Mouse (Mus musculus) embryonic facial prominence, embryonic 14.5 days (tissue): ENCODE measurements around the gene Sema6c. TPM values are rescaled to one million over a fixed set of nuclear protein-coding genes. Genes with fewer than 3 reads are reported as not detected.
"Not testable (repeated sequence)": the region's sequence is repeated elsewhere in the genome, so short reads cannot be mapped to it uniquely, and the experiment has no call there.

Experiments
- ATAC-seq: fragments of 200-750 bp; cut with Nextera tagmentation; 2 replicates; pipeline ENCODE4 v1.8.0; 2017; ENCODE audit warnings: low read depth, moderate number of reproducible peaks, moderate TSS enrichment
- DNase-seq: peaks from one replicate; pipeline ENCODE4 v3.0.0-alpha.2; 2015; ENCODE audit warnings: low spot score
- H3K27ac ChIP-seq: fragments of 300-500 bp; sonication (generic); replicated peaks from 2 replicates; pipeline ENCODE4 v1.5.1; 2014; ENCODE audit warnings: low read depth, mild to moderate bottlenecking, low read length, moderate library complexity
- H3K27me3 ChIP-seq: fragments of 300-500 bp; sonication (generic); replicated peaks from 2 replicates; pipeline ENCODE4 v1.6.1; 2014; ENCODE audit warnings: low read length; ENCODE audit not compliant: control insufficient read depth, insufficient read depth
- H3K36me3 ChIP-seq: fragments of 300-500 bp; sonication (generic); 2 replicates; pipeline ENCODE4 v1.6.1; 2014; ENCODE audit warnings: low read length, mixed read lengths; ENCODE audit not compliant: control insufficient read depth, insufficient read depth
- H3K4me1 ChIP-seq: fragments of 300-500 bp; sonication (generic); 2 replicates; pipeline ENCODE4 v1.6.1; 2014; ENCODE audit warnings: antibody characterized with exemption, low read length; ENCODE audit not compliant: control insufficient read depth, insufficient read depth
- H3K4me2 ChIP-seq: fragments of 300-500 bp; sonication (generic); 2 replicates; pipeline ENCODE4 v1.6.1; 2014; ENCODE audit warnings: low read depth, mild to moderate bottlenecking, low read length, moderate library complexity, mixed read lengths
- H3K4me3 ChIP-seq: fragments of 300-500 bp; sonication (generic); 2 replicates; pipeline ENCODE4 v1.5.1; 2014; ENCODE audit warnings: low read depth, mild to moderate bottlenecking, low read length
- H3K9ac ChIP-seq: fragments of 300-500 bp; sonication (generic); 2 replicates; pipeline ENCODE4 v1.6.1; 2014; ENCODE audit warnings: low read depth, mild to moderate bottlenecking, low read length, moderate library complexity, mixed read lengths
- H3K9me3 ChIP-seq: fragments of 300-500 bp; sonication (generic); 2 replicates; pipeline ENCODE4 v1.6.1; 2016; ENCODE audit warnings: low read length; ENCODE audit not compliant: control insufficient read depth
- WGBS: fragments of 180-500 bp; shearing (Covaris S2); extraction: QIAGEN DNeasy Blood & Tissue Kit; methylation state at CpG from one replicate; pipeline ENCODE4 v1.1.7; 2014; 5-methylcytosine and 5-hydroxymethylcytosine counted together
- polyA plus RNA-seq: library from polyadenylated mRNA; unstranded; fragments of >200 nt; fragmentation: Nextera tagmentation; extraction: Ambion mirVana; gene quantifications from 2 replicates; pipeline ENCODE4 v1.2.1, GENCODE M21; 2014

Sema6c gene
- polyA plus RNA-seq, 1 experiment from 2014 or later, result 14.4 TPM

GRCm38 (mm10) chr3:95130081-95130480 lies 30.2 kb upstream of the Sema6c start:
- ATAC-seq, result no peak
- Histone ChIP-seq H3K4me3 (no peak overlapping the region), H3K27me3 (no peaks in the 10 kb centered on the region), H3K36me3 (peaks cover 14% of the 10 kb centered on the region; the same call in 1 of the 2 replicates), H3K4me2 (no peak overlapping the region), H3K9ac (no peak overlapping the region), H3K4me1 (peaks cover 6% of the 10 kb centered on the region), H3K27ac (no peak overlapping the region), H3K9me3 (no peaks in the 10 kb centered on the region)
- DNase-seq, result no peak
- 83% methylated on average over 5 of the region's 5 CpGs for WGBS

DNA sequence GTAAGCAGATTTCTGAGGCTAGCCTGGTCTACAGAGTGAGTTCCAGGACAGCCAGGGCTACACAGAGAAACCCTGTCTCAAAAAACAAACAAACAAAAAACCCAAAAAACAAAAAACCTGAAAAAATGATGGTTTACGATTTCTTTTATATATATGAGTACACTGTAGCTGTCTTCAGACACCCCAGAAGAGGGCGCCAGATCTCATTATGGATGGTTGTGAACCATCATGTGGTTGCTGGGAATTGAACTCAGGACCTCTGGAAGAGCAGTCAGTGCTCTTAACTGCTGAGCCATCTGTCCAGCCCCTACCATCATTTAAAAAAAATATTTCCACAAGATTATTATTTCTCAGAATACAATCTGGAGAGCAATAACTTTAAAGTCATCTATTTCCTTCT lies 27.9 kb upstream of the Sema6c start:
- not testable (repeated sequence) for DNase-seq, H3K9me3 ChIP-seq, H3K4me2 ChIP-seq, H3K4me3 ChIP-seq, H3K27ac ChIP-seq, ATAC-seq, H3K27me3 ChIP-seq, H3K9ac ChIP-seq
- peaks cover 11% of the 10 kb centered on the region for H3K4me1 ChIP-seq
- H3K36me3 ChIP-seq, result peaks cover 14% of the 10 kb centered on the region; the same call in 1 of the 2 replicates
- 83% methylated on average over 2 of the region's 2 CpGs for WGBS

DNA sequence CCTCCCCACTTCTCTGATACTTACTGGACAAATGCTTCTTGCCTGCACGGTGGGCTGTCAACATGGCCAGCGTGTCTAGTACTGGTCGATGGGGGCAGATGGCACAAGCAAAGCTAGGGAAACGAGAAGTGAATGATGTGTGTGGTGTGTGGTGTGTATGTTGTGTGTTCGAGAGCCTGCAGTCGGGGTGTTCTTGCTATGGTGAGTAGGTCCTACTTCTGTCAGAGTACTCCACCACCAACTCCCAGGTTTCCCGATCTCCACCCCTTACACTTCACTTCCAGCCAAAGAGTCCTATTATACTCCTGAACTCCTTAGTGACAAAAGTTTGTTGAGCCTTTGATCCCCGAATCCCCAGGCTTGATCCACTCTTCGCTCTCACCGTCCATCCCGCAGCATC lies 27.1 kb upstream of the Sema6c start:
- 52% methylated on average over 11 of the region's 11 CpGs for WGBS
- DNase-seq (no peak), ATAC-seq (peak; percentile 4; the same call in 1 of the 2 replicates)
- Histone ChIP-seq H3K4me2 (peak overlapping the region; percentile 86), H3K9me3 (no peaks in the 10 kb centered on the region), H3K4me3 (peak overlapping the region; percentile 56), H3K36me3 (peaks cover 18% of the 10 kb centered on the region; the same call in 1 of the 2 replicates), H3K4me1 (peaks cover 11% of the 10 kb centered on the region), H3K27me3 (no peaks in the 10 kb centered on the region), H3K27ac (peak overlapping the region; percentile 53), H3K9ac (peak overlapping the region; percentile 73)

GRCm38 (mm10) chr3:95133680-95134101 lies 26.6 kb upstream of the Sema6c start, which contains the start of the genes Scnm1 and Lysmd1:
TSS of gene Scnm1 (minus strand) at chr3:95134011.
TSS of gene Lysmd1 (plus strand) at chr3:95134088.
- Histone ChIP-seq H3K4me2 (peak within 1 kb of the TSS; percentile 86), H3K4me3 (peak within 1 kb of the TSS; percentile 56), H3K36me3 (peaks cover 17% of the 10 kb centered on the region; the same call in 1 of the 2 replicates), H3K9ac (peak within 1 kb of the TSS; percentile 73), H3K4me1 (peaks cover 11% of the 10 kb centered on the region), H3K27ac (peak within 1 kb of the TSS; percentile 53), H3K9me3 (no peaks in the 10 kb centered on the region), H3K27me3 (no peaks in the 10 kb centered on the region)
- peak; percentile 98 for DNase-seq
- WGBS, result 0% methylated on average over 20 of the region's 20 CpGs
- peak; percentile 94 for ATAC-seq

DNA sequence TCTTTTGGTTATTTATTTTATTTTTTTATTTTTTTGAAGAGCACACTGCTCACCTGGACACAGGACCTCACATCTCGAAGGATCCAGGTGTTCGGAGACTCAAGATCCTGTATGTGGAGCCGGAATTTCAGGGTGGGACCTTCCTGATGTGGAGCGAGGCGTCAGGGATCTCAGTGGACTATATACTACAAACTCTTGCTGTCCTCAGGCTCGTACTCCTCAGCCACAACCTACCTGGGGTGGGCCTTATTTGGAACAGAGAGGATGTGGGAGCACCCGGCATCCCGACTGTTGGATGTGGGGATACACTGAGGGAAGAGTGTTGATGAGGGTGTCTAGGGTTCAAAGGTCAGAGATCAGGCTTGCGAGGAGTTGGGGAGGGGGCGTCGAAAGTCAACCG lies 26.1 kb upstream of the Sema6c start:
- H3K4me2 ChIP-seq, H3K27ac ChIP-seq, H3K9me3 ChIP-seq, DNase-seq, H3K27me3 ChIP-seq, H3K9ac ChIP-seq: not testable (repeated sequence)
- peak; percentile 48 for ATAC-seq
- Histone ChIP-seq H3K36me3 (peaks cover 13% of the 10 kb centered on the region; the same call in 1 of the 2 replicates), H3K4me3 (peak overlapping the region; percentile 56), H3K4me1 (peaks cover 11% of the 10 kb centered on the region)
- WGBS, result no CpG with 5 or more reads among the region's 12 CpGs

- Histone ChIP-seq H3K4me3 (peak overlapping the region; percentile 37), H3K9me3 (no peaks in the 10 kb centered on the region), H3K4me1 (peaks cover 11% of the 10 kb centered on the region), H3K36me3 (peaks cover 15% of the 10 kb centered on the region; the same call in 1 of the 2 replicates), H3K27ac (no peak overlapping the region), H3K27me3 (no peaks in the 10 kb centered on the region), H3K9ac (peak overlapping the region; percentile 53; the same call in 1 of the 2 replicates), H3K4me2 (peak overlapping the region; percentile 61)
- WGBS, result 27% methylated on average over 6 of the region's 6 CpGs
- ATAC-seq (no peak), DNase-seq (peak; percentile 31)
These were observed 25.2 kb upstream of the Sema6c start for GRCm38 (mm10) chr3:95135023-95135422.

DNA sequence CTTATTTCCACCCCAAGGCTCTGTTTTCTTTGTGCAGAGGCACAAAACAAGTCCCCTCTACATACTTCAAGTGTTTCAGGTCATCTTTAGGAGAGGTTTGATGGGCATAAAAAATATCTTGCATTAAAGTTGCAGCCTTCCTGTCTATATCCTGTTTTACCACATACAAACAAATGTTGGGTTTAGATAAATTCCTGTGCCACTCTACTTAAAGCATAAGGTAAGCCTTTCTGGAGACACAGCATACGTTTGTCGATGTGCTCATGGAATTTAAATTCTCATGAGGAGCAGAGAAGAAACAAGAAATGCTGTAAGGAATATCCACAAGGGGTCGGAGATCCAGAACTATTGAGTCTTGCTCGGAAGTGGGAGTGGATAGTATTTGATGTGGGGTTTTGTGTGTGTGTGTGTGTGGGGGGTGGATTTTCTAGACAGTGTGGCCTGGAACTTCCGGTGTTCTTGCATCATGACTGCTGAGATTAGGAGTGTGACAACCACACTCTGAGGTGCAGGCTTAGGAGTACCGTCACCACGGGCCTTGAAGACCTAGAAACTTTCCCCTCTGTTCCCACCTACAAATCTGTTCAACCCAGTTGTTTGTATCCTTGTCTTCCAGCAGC lies 24.7 kb upstream of the Sema6c start:
- H3K9me3 ChIP-seq, result no peaks in the 10 kb centered on the region
- H3K27me3 ChIP-seq, result no peaks in the 10 kb centered on the region
- peak overlapping the region; percentile 53; the same call in 1 of the 2 replicates for H3K9ac ChIP-seq
- ATAC-seq (no peak), DNase-seq (no peak)
- H3K4me1 ChIP-seq, result peaks cover 11% of the 10 kb centered on the region
- H3K27ac ChIP-seq, result no peak overlapping the region
- H3K36me3 ChIP-seq, result peaks cover 16% of the 10 kb centered on the region; the same call in 1 of the 2 replicates
- peak overlapping the region; percentile 37 for H3K4me3 ChIP-seq
- 82% methylated on average over 7 of the region's 7 CpGs for WGBS
- peak overlapping the region; percentile 61 for H3K4me2 ChIP-seq

DNA sequence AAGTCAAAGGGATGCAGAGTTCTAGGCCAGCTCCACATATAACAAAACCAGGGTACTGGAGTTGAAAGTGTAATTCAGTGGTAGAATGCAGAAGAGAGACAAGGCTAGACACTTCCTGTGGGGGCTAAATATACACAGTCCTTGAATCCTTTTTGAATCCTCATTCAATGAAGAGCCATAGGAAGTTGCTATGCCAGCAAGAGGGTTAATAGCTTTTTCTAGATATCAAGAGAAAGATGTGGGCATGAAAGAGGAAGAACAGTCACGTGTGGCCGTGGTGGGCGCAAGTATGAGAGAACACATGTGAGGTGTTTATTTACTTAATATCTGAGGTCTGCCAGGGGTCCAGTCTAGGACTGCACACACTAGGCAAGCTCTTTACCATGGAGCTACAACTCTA lies 23.9 kb upstream of the Sema6c start:
- Histone ChIP-seq H3K9me3 (no peaks in the 10 kb centered on the region), H3K4me2 (no peak overlapping the region), H3K27me3 (no peaks in the 10 kb centered on the region), H3K4me1 (peaks cover 11% of the 10 kb centered on the region), H3K9ac (no peak overlapping the region; the same call in 1 of the 2 replicates), H3K27ac (no peak overlapping the region), H3K4me3 (no peak overlapping the region), H3K36me3 (peaks cover 18% of the 10 kb centered on the region; the same call in 1 of the 2 replicates)
- DNase-seq (no peak), ATAC-seq (no peak)
- WGBS, result 94% methylated on average over 3 of the region's 3 CpGs
